Mouse (Mus musculus) left cerebral cortex, postnatal 10 days (tissue): ENCODE measurements around the gene Pygo2. TPM values are rescaled to one million over a fixed set of nuclear protein-coding genes. Genes with fewer than 3 reads are reported as not detected.

ENCODE experiments used
- DNase-seq, 2 experiments: peaks; one replicate each; pipeline ENCODE4 v3.0.0; 2021 to 2022; ENCODE audit warnings: low spot score in 2 of 2, mixed read lengths in 1 of 2; ENCODE audit errors: extremely low spot score in 1 of 2
- intact Hi-C: fragments of 180-260 bp; cut with DNase I; formaldehyde crosslinking; loops from one replicate; pipeline ENCODE4 v1.15.1; 2025
- total RNA-seq, 2 experiments: library from RNA; stranded (reverse); gene quantifications; 2 replicates each; pipeline ENCODE4 v1.2.3; 2021

Pygo2 gene
- total RNA-seq, 2 experiments from 2014 or later = 46.0 to 50.6 TPM

DNA sequence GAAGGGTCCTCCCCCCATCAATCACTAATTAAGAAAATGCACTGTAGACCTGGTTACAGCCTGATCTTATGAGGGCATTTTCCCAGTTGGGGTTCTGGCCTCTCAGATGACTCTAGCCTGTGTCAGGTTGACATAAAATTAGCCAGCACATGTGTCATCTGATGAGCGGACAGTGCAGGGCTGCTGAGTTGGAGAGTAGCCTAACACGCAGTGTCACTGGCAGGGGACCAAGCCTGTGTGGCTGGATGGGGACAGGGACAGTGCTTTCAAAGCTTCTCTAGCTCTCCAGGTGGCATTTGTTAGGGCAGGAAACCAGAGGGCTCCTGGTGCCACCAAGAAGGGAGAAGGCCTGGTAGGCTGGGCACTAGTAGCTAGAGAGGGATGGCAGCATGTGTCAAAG, 10.7 kb downstream of the Pygo2 start:
- no peak for DNase-seq
- intact Hi-C loops = no loop called here

DNA sequence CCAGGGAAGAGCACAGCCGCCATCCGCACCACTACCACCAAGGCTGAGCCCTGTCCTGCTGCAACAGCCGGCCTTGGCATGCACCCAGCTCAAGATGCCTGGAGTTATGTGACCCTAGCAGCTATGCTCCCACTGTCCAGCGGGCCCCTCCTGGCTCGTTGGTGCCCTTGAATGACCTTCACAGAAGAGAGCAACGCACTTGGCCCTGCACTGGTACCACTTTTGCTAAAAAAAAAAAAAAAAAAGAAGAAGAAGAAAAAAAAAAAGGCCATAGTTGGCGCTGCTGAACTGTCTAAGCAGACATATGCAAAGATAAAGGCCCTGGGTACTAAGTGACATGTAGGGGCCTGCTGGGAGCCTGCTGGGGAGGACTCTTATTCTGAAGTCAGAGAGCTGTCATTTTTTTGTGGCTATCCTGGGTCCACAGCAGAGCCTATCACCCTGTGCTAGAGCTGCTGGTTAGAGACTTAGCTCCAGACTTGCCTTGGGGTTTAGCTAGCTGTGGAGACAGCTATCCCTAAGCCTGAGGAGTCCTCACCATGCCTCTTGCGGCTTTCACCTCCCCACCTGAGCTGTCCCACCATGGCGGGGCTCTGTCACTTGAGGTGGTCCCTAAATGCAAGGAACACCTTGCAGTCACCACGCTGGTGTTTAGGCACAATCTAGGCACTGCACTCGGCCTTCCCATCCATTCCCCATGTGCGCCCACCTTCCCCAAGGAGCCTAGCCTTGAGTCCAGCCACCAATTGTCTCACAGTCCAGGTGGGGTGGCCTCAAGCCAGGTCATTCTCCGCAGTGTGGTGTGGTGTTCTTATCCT, 18.9 kb downstream of the Pygo2 start:
- intact Hi-C loops = no loop called here

DNA sequence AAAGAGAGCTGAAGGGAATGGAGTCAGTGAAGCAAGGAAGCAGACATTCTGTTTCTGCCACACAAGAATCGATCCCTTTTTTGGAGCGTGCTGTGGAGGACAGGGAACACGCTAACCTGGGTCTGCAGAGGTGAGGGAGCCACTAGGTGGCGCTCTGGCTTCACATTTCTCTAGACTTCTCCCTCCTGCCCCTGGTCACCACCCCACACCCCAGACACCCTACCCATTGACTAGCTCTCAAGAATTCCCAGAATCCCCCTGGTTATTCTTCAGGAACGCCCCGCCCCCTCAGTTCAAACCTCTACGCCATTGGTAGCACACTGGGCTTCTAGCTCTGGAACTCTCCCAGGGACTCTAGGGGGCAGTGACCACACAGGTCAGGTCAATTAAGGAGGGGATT, 19.5 kb downstream of the Pygo2 start:
- peak; percentile 55 to 82 for DNase-seq
- intact Hi-C loops = no loop called here

More for the DNA sequence above, 18.9 kb downstream of the Pygo2 start:
- DNase-seq = peak in 1 of 2 experiments; percentile 68

DNA sequence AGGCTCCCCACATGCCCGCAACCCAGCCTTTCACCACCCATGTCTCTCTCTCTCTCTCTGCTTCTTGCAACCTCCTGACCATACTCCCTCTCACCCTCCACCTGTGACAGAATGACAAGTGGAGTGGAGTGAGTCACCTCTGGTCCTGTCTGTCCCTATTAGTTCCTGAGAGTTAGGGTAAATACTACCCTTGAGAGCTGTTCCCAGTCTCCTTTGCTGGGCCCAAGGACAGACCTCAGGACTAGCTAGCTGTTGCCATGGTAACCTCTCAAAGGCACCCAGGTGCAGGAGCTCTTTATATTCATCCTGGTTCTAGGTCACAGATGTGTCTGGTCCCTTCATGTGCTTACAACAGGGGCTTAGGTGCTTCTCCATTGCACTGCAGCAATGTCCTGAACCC, 21.9 kb downstream of the Pygo2 start:
- no peak for DNase-seq
- intact Hi-C loops = no loop called here

DNA sequence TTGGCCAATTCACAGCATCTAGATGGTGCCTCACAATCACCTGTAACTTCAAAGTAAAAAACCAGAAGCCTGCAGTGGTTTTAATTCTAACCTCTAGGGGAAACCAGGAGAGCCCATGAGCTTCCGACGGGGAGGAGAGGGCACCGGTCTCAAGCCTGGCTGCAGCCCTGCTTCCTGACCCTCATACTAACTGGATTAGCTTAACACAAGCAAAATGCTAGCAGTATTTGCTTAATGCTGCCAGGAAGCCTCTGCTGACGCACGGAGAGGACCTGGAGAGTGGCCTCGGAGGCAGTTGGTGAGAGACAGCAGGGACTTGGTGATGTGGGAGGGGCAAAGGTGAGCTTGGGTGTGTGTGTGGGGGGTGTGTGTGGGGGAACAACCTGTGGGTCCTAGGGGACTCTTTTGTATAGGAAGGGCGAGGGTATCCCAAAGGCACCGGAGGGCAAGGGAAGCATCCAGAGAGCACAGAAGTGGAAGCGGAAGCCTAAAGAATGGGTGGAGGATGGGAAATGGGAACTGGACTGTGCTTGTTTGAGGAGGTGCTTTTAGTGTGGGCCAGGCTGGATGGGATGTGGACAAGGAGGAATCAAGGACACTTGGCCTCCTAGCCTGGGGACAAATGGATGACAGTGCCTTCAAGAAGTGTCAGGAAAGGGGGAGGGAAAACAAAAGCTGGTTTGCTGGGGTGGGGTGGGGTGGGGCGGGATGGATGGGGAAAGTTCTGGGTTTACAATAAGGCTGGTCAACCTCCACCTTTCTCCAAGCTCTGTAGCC, 24.6 kb downstream of the Pygo2 start, which contains the start of gene Pmvk:
Gene Pmvk (plus strand): TSS at position 141 of the 777 bp plus-strand sequence.
- intact Hi-C loops = no loop called here
- DNase-seq = no peak

DNA sequence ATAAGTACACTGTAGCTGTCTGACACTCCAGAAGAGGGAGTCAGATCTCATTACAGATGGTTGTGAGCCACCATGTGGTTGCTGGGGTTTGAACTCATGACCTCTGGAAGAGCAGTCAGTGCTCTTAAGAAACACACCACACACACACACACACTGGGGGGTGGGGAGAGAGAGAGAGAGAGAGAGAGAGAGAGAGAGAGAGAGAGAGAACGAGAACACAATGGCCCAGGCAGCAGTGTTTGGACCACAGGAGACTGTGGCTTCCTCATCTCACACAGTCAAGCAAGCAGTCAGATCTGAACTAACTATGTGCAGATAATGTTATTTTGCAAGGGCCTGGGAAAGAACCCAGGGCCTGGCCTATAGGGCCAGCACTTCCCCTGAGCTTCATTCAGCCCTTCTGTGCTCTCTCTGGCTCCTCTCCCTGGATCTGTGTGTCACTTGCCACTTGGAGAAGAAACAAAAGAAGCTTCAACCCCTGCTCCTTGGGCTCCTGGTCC, 25.8 kb downstream of the Pygo2 start:
- DNase-seq = no peak
- intact Hi-C loops = no loop called here

DNA sequence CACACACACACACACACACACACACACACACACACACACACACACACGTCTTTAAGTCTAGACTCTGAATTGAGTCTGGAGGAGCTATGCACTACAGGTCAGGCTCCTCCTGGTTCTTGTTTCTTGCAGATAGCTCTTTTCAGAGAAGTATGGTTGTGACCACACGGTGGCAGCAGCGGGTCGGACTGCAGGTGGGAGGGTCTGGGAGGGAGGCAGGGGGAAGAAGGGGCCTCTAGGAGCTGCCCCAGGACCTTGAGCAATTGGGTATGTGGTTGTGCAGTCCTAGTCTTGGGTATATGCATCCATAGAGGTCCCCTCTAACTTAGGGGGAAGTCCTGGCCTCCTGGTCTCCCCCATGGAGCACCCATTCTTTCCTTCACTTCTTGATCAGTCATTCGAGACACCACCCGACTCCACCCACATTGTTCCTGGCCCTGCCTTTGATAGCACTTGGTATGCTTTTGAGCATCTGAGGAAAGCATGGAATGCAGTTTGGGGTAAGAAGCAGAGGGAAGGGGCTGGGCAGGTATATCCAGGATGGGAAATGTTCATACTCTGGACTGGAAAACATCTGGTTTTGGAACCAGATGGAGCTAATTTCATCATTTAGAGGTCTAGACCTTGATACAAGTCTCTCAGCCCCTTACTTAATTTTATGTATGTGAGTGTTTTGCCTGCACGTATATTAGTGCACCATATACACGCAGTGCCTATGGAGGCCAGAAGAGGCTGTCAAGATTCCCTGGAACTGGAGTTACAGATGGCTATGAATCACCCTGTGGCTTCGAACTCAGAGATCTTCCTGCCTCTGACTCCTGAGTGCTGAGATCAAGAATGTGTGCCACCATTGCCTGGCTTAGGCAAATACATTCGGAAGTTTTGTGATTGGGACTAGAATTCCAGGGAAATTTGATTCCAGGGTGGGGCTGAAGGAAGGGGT, 27.0 kb downstream of the Pygo2 start:
- DNase-seq = peak in 1 of 2 experiments; percentile 69
- intact Hi-C loops = no loop called here

DNA sequence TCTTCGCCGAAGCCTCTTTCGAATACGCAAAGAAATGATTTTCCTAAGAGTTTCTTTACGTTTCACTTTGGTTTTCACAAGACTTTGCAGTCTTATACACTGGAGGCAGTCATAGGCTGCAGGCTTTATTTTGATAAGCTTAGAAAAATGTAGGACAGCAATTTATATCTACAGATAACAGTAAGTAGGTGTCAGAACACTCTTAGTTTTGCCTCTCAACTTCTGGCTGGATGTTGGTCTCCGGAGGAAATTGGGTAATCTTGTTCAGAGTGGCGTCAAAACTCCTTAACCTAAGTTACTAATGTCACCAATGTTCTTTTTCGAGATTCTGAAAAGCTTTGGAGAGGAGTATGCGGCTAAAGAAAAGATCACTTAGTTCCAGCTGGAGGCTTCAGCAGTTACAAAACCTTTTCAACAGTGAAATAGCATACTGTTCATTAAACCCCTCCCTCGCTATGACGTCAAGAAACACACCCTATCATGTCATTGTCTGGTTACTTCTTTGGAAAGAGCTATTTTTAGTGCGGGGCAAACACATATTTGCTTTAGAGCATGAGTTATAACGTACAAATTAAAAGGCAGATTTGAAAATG, 28.5 kb downstream of the Pygo2 start:
- DNase-seq = no peak
- intact Hi-C loops = no loop called here

DNA sequence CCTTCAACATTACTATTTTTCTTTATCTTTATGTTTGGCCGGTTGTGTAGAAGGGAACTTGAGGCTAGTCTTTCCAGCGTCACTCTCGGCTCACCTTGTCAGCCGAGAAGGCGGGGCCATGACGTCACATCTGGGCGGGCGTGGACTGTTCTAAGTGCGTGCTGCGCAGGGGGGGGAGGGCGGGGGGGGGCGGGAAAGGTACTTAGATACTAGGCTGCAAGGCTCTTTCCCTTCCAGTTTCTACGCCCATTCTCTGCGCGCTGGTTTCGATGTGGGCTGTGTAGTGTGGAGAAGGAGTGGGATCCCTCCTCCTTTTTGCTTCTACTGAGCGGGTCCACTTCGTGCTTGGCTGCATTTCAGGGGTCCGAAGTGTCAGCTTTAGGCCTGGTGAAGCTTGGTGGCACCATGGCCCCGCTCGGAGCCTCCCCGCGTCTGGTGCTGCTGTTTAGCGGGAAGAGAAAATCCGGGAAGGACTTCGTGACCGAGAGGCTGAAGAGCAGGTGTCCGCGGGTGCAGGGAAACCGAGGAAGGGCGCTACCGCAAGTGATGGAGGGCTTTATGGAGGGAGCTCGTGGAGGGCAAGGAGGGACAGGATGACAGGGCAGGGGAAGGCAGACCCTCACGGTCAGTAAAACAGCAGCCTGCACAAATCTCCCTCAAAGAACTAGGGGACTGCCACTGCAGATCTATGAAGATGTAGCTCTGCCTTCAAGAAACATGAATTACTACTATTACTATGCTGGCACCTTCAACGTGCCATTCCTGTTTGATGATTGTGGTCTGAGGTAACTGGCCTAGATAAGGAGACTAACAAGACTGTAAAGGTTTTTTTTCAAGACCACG, 29.2 kb downstream of the Pygo2 start:
- intact Hi-C loops = no loop called here

DNA sequence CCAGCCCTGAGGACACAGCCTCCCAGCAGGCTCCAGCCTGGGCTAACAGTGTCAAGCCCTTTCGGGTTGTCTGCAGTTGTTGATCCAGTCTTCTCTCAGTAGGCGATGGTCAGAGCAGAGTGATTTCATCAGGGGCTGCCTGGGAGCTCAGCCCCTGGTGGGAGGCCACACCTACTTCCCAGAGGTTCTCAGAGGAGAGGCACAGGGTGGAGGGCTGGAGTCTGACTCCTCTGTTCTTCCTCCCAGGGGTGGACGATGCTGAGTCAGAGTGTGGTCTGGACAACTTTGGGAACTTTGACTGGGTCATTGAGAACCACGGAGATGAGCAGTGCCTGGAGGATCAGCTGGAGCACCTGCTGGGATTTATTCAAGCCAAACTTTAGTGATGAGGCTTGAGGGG, 38.3 kb downstream of the Pygo2 start:
- DNase-seq = no peak
- intact Hi-C loops = no loop called here

More for the DNA sequence above, 29.2 kb downstream of the Pygo2 start:
- DNase-seq = peak; percentile 87 to 95

DNA sequence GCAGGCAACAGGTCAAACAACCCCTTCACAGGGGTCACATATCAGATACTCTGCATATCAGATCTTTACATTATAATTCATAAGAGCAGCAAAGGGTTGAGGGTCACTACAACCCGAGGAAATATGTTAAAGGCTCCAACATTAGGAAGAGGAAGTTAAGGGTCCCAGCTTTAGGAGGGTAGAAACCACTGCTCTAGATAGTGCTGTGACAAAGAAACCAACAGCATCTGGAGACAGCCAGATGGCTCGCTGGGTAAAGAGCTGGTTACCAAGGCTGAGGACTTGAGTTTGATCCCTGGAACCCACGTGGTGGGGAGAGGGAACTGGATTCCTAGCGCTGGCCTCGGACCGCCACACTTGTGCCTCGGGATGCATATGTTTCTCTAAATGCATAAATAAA, 42.3 kb downstream of the Pygo2 start:
- no peak for DNase-seq
- intact Hi-C loops = no loop called here

DNA sequence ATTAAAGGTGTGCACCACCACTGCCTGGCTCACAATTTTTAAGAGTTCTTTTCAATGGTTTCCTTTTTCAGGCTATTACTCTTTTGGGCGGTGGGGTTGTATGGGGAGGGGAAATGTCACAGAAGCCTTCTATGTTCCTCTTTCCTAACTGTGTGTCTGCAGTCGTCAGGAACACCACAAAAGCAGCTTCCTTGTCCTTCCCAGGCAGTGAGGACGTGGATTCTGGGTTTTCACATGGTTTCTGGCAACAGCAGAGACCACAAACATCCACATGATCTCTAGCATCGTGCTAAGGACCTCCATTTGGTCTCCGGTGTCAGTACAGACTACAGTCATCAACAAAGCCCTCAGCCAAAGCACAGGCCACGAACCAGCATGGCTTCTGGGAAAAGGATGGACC, 43.8 kb downstream of the Pygo2 start:
- intact Hi-C loops = no loop called here
- no peak for DNase-seq

DNA sequence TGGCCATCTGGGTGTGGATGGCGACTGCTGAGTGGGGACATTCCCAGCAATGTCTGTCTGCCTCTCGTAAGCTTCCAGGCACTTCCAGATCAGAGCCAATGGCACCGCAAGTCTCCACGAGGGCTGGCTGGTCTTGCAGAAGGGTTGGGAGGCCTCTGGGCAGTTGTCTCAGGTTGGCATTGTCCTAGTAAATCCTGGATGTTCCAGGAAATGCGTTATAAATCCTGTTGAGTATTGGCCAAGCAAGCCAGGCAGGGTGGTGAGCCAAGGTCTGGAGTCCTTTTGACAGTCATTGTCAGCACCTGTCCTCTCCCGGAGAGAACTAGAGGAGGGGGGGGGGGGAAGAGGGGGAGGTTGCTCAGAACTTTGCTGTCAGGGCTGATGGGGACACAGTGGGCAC, 49.0 kb downstream of the Pygo2 start:
- intact Hi-C loops = no loop called here
- no peak for DNase-seq

DNA sequence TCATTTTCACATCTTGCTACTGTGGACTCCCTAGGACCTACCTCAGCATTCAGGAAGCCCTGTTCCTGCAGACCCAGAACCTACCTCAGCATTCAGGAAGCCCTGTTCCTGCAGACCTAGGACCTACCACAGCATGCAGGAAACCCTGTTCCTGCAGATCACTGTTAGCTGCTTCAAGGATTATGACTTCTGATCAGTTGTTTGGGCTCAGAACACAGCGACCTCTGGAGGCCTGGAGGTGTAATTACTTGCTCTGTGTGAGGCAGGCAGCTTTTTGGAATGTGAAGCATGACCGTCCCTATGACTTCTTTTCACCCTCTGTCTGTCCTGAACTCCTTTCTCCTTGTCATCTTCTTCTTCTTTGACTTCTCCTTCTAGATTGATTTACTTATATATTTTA, 51.5 kb downstream of the Pygo2 start:
- intact Hi-C loops = loop anchor here (10.0 kb wide), 1 partner anchor 137 kb away; the partner anchor contains the start of gene Adam15
- DNase-seq = no peak

DNA sequence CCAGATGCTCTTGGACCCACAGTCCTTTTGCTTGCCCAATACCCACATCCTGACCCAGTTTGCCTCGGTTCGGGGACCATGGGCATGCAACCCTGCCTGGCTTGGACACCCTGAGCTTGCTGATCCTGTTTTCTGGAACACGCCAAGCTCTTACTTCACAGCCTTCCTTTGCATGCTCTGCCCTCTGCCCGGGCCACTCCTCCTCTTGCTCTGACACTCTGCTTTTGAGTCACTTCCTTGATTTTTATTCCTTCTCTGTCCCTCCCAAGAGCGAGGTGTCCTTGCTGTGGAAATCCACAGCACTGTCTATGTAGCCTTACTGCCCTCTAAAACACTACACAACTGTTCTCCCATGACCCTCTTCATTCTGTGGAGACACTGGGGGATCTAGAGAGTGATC, 52.2 kb downstream of the Pygo2 start:
- intact Hi-C loops = loop anchor here (10.0 kb wide), 1 partner anchor 137 kb away; the partner anchor contains the start of gene Adam15
- no peak for DNase-seq
